Mouse (Mus musculus): ENCODE results near the gene Arhgap18. TPM values are rescaled to one million over a fixed set of nuclear protein-coding genes. Genes with fewer than 3 reads are reported as not detected.

Gene Arhgap18
- polyA plus RNA-seq, 1 experiment from 2014 or later = 28.8 TPM

GRCm38 (mm10) chr10:26771938-26772623 lies 18.9 kb downstream of the Arhgap18 start:
- peak; percentile 97 for ATAC-seq (ENCODE audit: low read depth)
- DNase-seq (ENCODE audit: low spot score) = peak; percentile 96
- WGBS = 8% methylated on average over 15 of the region's 15 CpGs
- H3K9ac ChIP-seq (ENCODE audit: low read depth, low read length) = peak overlapping the region; percentile 62
- peak overlapping the region; percentile 85 for H3K27ac ChIP-seq (replicated peaks; ENCODE audit: low read depth, low read length)
- H3K9me3 ChIP-seq (ENCODE audit: control insufficient read depth, low read length) = no peaks in the 10 kb centered on the region
- no peaks in the 10 kb centered on the region for H3K36me3 ChIP-seq (ENCODE audit: control insufficient read depth, insufficient read depth, low read length)
- peak overlapping the region; percentile 96 for H3K4me2 ChIP-seq (ENCODE audit: low read depth, low read length)
- no peaks in the 10 kb centered on the region for H3K27me3 ChIP-seq (replicated peaks; ENCODE audit: control insufficient read depth, insufficient read depth, low read length)
- peaks cover 7% of the 10 kb centered on the region; the same call in 1 of the 2 replicates for H3K4me1 ChIP-seq (ENCODE audit: control insufficient read depth, insufficient read depth, low read length)
- H3K4me3 ChIP-seq (ENCODE audit: low read depth, low read length) = peak overlapping the region; percentile 60

GRCm38 (mm10) chr10:26772624-26773540 lies 19.7 kb downstream of the Arhgap18 start:
- H3K4me3 ChIP-seq (ENCODE audit: low read depth, low read length) = peak overlapping the region; percentile 60
- peak overlapping the region; percentile 62 for H3K9ac ChIP-seq (ENCODE audit: low read depth, low read length)
- peak; percentile 92 for DNase-seq (ENCODE audit: low spot score)
- peak; percentile 81 for ATAC-seq (ENCODE audit: low read depth)
- peaks cover 7% of the 10 kb centered on the region; the same call in 1 of the 2 replicates for H3K4me1 ChIP-seq (ENCODE audit: control insufficient read depth, insufficient read depth, low read length)
- 2% methylated on average over 21 of the region's 22 CpGs for WGBS
- no peaks in the 10 kb centered on the region for H3K9me3 ChIP-seq (ENCODE audit: control insufficient read depth, low read length)
- H3K27ac ChIP-seq (replicated peaks; ENCODE audit: low read depth, low read length) = peak overlapping the region; percentile 85
- peak overlapping the region; percentile 96 for H3K4me2 ChIP-seq (ENCODE audit: low read depth, low read length)
- no peaks in the 10 kb centered on the region for H3K36me3 ChIP-seq (ENCODE audit: control insufficient read depth, insufficient read depth, low read length)
- H3K27me3 ChIP-seq (replicated peaks; ENCODE audit: control insufficient read depth, insufficient read depth, low read length) = no peaks in the 10 kb centered on the region

DNA sequence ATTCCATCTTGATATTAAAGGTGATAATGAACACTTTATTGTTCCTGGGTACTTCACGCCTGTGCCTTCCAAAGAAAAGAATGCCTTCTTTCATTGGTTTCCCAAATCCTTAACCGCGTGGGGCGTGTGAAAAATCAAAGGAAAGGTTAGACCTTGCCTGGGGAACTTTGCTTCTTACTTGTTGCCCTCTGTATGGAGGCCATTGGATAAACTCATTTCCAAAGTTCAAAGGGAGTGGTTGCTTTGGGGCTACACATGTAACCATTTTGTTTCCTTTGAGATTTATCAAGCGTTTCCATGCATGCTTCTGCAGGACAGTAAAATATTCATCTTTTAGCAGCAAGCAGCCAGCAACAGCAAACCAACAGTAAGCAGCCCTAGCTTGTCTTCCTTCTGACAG lies 20.3 kb downstream of the Arhgap18 start:
- 26% methylated on average over 5 of the region's 5 CpGs for WGBS
- peaks cover 7% of the 10 kb centered on the region; the same call in 1 of the 2 replicates for H3K4me1 ChIP-seq (ENCODE audit: control insufficient read depth, insufficient read depth, low read length)
- H3K27ac ChIP-seq (replicated peaks; ENCODE audit: low read depth, low read length) = peak overlapping the region; percentile 85; the same call in 1 of the 2 replicates
- ATAC-seq (ENCODE audit: low read depth) (no peak), DNase-seq (ENCODE audit: low spot score) (no peak)
- H3K9me3 ChIP-seq (ENCODE audit: control insufficient read depth, low read length) = no peaks in the 10 kb centered on the region
- peak overlapping the region; percentile 62 for H3K9ac ChIP-seq (ENCODE audit: low read depth, low read length)
- H3K27me3 ChIP-seq (replicated peaks; ENCODE audit: control insufficient read depth, insufficient read depth, low read length) = no peaks in the 10 kb centered on the region
- peak overlapping the region; percentile 96 for H3K4me2 ChIP-seq (ENCODE audit: low read depth, low read length)
- H3K4me3 ChIP-seq (ENCODE audit: low read depth, low read length) = peak overlapping the region; percentile 60
- no peaks in the 10 kb centered on the region for H3K36me3 ChIP-seq (ENCODE audit: control insufficient read depth, insufficient read depth, low read length)

GRCm38 (mm10) chr10:26774266-26774665 lies 21.0 kb downstream of the Arhgap18 start:
- no peaks in the 10 kb centered on the region for H3K36me3 ChIP-seq (ENCODE audit: control insufficient read depth, insufficient read depth, low read length)
- peak overlapping the region; percentile 96 for H3K4me2 ChIP-seq (ENCODE audit: low read depth, low read length)
- H3K9ac ChIP-seq (ENCODE audit: low read depth, low read length) = no peak overlapping the region

DNA sequence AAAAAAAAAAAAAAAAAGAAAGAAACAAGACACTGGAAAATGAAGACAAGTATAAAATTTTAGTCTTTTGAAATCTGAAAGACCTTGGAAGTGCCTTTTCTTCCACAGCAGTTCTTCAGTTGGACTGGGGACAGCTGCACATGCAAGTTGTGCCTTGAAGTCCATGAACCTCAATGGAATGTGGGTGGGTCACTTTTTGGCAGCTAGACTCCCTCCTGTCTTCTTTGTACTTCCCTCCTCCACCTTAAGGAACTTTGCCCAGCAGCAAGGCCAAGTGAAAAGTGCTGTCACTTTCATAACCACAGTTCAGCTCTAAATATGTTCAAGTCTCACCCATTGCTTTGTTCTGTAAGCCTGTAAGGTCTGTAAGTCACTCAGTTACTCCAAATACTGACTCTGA lies 23.2 kb downstream of the Arhgap18 start:
- H3K4me2 ChIP-seq (ENCODE audit: low read depth, low read length) = no peak overlapping the region
- ATAC-seq (ENCODE audit: low read depth) (no peak), DNase-seq (ENCODE audit: low spot score) (no peak)
- H3K27ac ChIP-seq (replicated peaks; ENCODE audit: low read depth, low read length) = no peak overlapping the region
- peaks cover 7% of the 10 kb centered on the region; the same call in 1 of the 2 replicates for H3K4me1 ChIP-seq (ENCODE audit: control insufficient read depth, insufficient read depth, low read length)
- no peaks in the 10 kb centered on the region for H3K27me3 ChIP-seq (replicated peaks; ENCODE audit: control insufficient read depth, insufficient read depth, low read length)
- H3K4me3 ChIP-seq (ENCODE audit: low read depth, low read length) = no peak overlapping the region
- no peaks in the 10 kb centered on the region for H3K36me3 ChIP-seq (ENCODE audit: control insufficient read depth, insufficient read depth, low read length)
- no peaks in the 10 kb centered on the region for H3K9me3 ChIP-seq (ENCODE audit: control insufficient read depth, low read length)
- H3K9ac ChIP-seq (ENCODE audit: low read depth, low read length) = no peak overlapping the region

More at GRCm38 (mm10) chr10:26774266-26774665, 21.0 kb downstream of the Arhgap18 start:
- no peak overlapping the region for H3K27ac ChIP-seq (replicated peaks; ENCODE audit: low read depth, low read length)
- H3K4me3 ChIP-seq (ENCODE audit: low read depth, low read length) = no peak overlapping the region
- DNase-seq (ENCODE audit: low spot score) (no peak), ATAC-seq (ENCODE audit: low read depth) (no peak)
- H3K4me1 ChIP-seq (ENCODE audit: control insufficient read depth, insufficient read depth, low read length) = peaks cover 7% of the 10 kb centered on the region; the same call in 1 of the 2 replicates
- no peaks in the 10 kb centered on the region for H3K27me3 ChIP-seq (replicated peaks; ENCODE audit: control insufficient read depth, insufficient read depth, low read length)
- H3K9me3 ChIP-seq (ENCODE audit: control insufficient read depth, low read length) = no peaks in the 10 kb centered on the region
- 67% methylated on average over 1 of the region's 1 CpGs for WGBS

- no peak for ATAC-seq (ENCODE audit: low read depth)
- Histone ChIP-seq H3K9me3 (ENCODE audit: control insufficient read depth, low read length) (no peaks in the 10 kb centered on the region), H3K4me3 (ENCODE audit: low read depth, low read length) (no peak overlapping the region), H3K9ac (ENCODE audit: low read depth, low read length) (no peak overlapping the region), H3K27ac (replicated peaks; ENCODE audit: low read depth, low read length) (no peak overlapping the region), H3K36me3 (ENCODE audit: control insufficient read depth, insufficient read depth, low read length) (no peaks in the 10 kb centered on the region), H3K4me2 (ENCODE audit: low read depth, low read length) (no peak overlapping the region), H3K4me1 (ENCODE audit: control insufficient read depth, insufficient read depth, low read length) (no peaks in the 10 kb centered on the region), H3K27me3 (replicated peaks; ENCODE audit: control insufficient read depth, insufficient read depth, low read length) (no peaks in the 10 kb centered on the region)
- 49% methylated on average over 3 of the region's 3 CpGs for WGBS
- DNase-seq (ENCODE audit: low spot score) = no peak
Observed at GRCm38 (mm10) chr10:26780581-26780980, 27.4 kb downstream of the Arhgap18 start.

GRCm38 (mm10) chr10:26789680-26790079 lies 36.5 kb downstream of the Arhgap18 start:
- H3K9ac ChIP-seq (ENCODE audit: low read depth, low read length) = no peak overlapping the region
- 0 out of 2 replicates have a peak, but pooled peaks cover 2% of the 10 kb centered on the region for H3K4me1 ChIP-seq (ENCODE audit: control insufficient read depth, insufficient read depth, low read length)
- no peak overlapping the region for H3K4me3 ChIP-seq (ENCODE audit: low read depth, low read length)
- no peak for ATAC-seq (ENCODE audit: low read depth)
- no peaks in the 10 kb centered on the region for H3K36me3 ChIP-seq (ENCODE audit: control insufficient read depth, insufficient read depth, low read length)
- no peak for DNase-seq (ENCODE audit: low spot score)
- H3K9me3 ChIP-seq (ENCODE audit: control insufficient read depth, low read length) = no peaks in the 10 kb centered on the region
- no peak overlapping the region for H3K4me2 ChIP-seq (ENCODE audit: low read depth, low read length)
- no peak overlapping the region for H3K27ac ChIP-seq (replicated peaks; ENCODE audit: low read depth, low read length)
- no peaks in the 10 kb centered on the region for H3K27me3 ChIP-seq (replicated peaks; ENCODE audit: control insufficient read depth, insufficient read depth, low read length)
- WGBS = 85% methylated on average over 2 of the region's 2 CpGs

DNA sequence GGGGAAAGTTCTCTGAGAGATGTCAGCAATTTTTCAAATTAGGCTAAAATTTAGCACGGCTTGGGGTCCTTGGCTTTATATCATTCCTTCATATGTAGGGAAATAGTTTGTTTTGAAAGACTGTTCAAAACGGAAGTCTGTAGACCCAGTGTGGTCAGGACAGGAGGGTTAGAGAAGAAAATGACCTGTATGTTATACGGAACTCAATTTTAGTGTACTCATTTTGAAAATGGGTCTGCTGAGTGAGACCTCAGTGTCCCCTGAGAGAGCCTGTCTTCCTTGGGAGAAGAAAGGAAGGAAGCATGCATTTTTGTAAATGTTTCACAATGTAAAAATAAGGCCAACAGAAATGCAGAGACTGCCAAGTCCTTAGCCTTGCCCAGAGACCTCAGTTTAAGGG lies 38.6 kb downstream of the Arhgap18 start:
- H3K9ac ChIP-seq (ENCODE audit: low read depth, low read length) = no peak overlapping the region
- no peak for ATAC-seq (ENCODE audit: low read depth)
- no peak overlapping the region for H3K4me2 ChIP-seq (ENCODE audit: low read depth, low read length)
- no peak for DNase-seq (ENCODE audit: low spot score)
- H3K4me1 ChIP-seq (ENCODE audit: control insufficient read depth, insufficient read depth, low read length) = 0 out of 2 replicates have a peak, but pooled peaks cover 2% of the 10 kb centered on the region
- H3K4me3 ChIP-seq (ENCODE audit: low read depth, low read length) = no peak overlapping the region
- WGBS = 68% methylated on average over 3 of the region's 3 CpGs
- H3K27me3 ChIP-seq (replicated peaks; ENCODE audit: control insufficient read depth, insufficient read depth, low read length) = no peaks in the 10 kb centered on the region
- H3K27ac ChIP-seq (replicated peaks; ENCODE audit: low read depth, low read length) = no peak overlapping the region
- H3K9me3 ChIP-seq (ENCODE audit: control insufficient read depth, low read length) = no peaks in the 10 kb centered on the region
- no peaks in the 10 kb centered on the region for H3K36me3 ChIP-seq (ENCODE audit: control insufficient read depth, insufficient read depth, low read length)

Data from embryonic facial prominence, embryonic 14.5 days (tissue).